Mouse (Mus musculus) liver, adult (tissue): ENCODE results near the gene Zfp423.
A peak's percentile ranks its signal among the peaks of the same experiment; 100 is the strongest.

Experiments
- GATA4 ChIP-seq: IDR thresholded peaks from 2 replicates; pipeline ENCODE4 v1.6.1; 2014; ENCODE audit warnings: mild to moderate bottlenecking, low read length; ENCODE audit not compliant: insufficient replicate concordance

Gene Zfp423

GRCm38 (mm10) chr8:87928857-87929256, 30.5 kb downstream of the Zfp423 start:
- peak; percentile 63; the same call in 1 of the 2 replicates for TF ChIP-seq GATA4

GRCm38 (mm10) chr8:87927034-87927830, 32.2 kb downstream of the Zfp423 start:
- no peak for TF ChIP-seq GATA4

GRCm38 (mm10) chr8:87926098-87926890, 33.1 kb downstream of the Zfp423 start:
- TF ChIP-seq GATA4 = no peak

- no peak for TF ChIP-seq GATA4
These were observed 36.5 kb downstream of the Zfp423 start for GRCm38 (mm10) chr8:87922936-87923335.

- no peak for TF ChIP-seq GATA4
These were observed 36.9 kb downstream of the Zfp423 start for GRCm38 (mm10) chr8:87922446-87922845.

- no peak for TF ChIP-seq GATA4
These were observed 41.4 kb downstream of the Zfp423 start for GRCm38 (mm10) chr8:87918004-87918403.

- TF ChIP-seq GATA4 = no peak
These were observed 43.6 kb downstream of the Zfp423 start for GRCm38 (mm10) chr8:87915763-87916162.

- TF ChIP-seq GATA4 = no peak
These were observed 45.0 kb downstream of the Zfp423 start for GRCm38 (mm10) chr8:87914247-87914967.

GRCm38 (mm10) chr8:87908940-87909339, 50.5 kb downstream of the Zfp423 start:
- TF ChIP-seq GATA4 = no peak

GRCm38 (mm10) chr8:87905404-87905803, 54.0 kb downstream of the Zfp423 start:
- no peak for TF ChIP-seq GATA4

GRCm38 (mm10) chr8:87904108-87904507, 55.3 kb downstream of the Zfp423 start:
- no peak for TF ChIP-seq GATA4

GRCm38 (mm10) chr8:87895203-87896041, 64.0 kb downstream of the Zfp423 start:
- no peak for TF ChIP-seq GATA4

GRCm38 (mm10) chr8:87894287-87894686, 65.1 kb downstream of the Zfp423 start:
- TF ChIP-seq GATA4 = no peak

- no peak for TF ChIP-seq GATA4
These were observed 65.8 kb downstream of the Zfp423 start for GRCm38 (mm10) chr8:87893547-87893946.

- TF ChIP-seq GATA4 = no peak
These were observed 66.5 kb downstream of the Zfp423 start for GRCm38 (mm10) chr8:87892891-87893290.
